Mouse (Mus musculus): Measurements from ENCODE around the gene Uggt1. TPM values are rescaled to one million over a fixed set of nuclear protein-coding genes. Genes with fewer than 3 reads are reported as not detected.

The Uggt1 gene
- polyA plus RNA-seq, 1 experiment from 2014 or later: 54.7 TPM

- Histone ChIP-seq H3K9ac (no peak overlapping the region), H3K9me3 (no peaks in the 10 kb centered on the region), H3K27me3 (peaks cover 28% of the 10 kb centered on the region), H3K27ac (no peak overlapping the region), H3K36me3 (no peaks in the 10 kb centered on the region), H3K4me2 (replicated peaks) (no peak overlapping the region), H3K4me1 (no peaks in the 10 kb centered on the region; the same call in 1 of the 2 replicates), H3K4me3 (no peak overlapping the region)
- WGBS: 57% methylated on average over 3 of the region's 3 CpGs
- no peak for ATAC-seq (ENCODE audit: insufficient number of reproducible peaks, insufficient read depth, low FRiP score, low TSS enrichment)
These were observed 26.1 kb upstream of the Uggt1 start for GRCm38 (mm10) chr1:36270666-36271065.

- 40% methylated on average over 54 of the region's 54 CpGs for WGBS
- H3K36me3 ChIP-seq: no peaks in the 10 kb centered on the region
- ATAC-seq (ENCODE audit: insufficient number of reproducible peaks, insufficient read depth, low FRiP score, low TSS enrichment): no peak
- H3K27ac ChIP-seq: no peak overlapping the region
- H3K4me3 ChIP-seq: peak overlapping the region; percentile 17; the same call in 1 of the 2 replicates
- H3K9ac ChIP-seq: no peak overlapping the region
- H3K9me3 ChIP-seq: no peaks in the 10 kb centered on the region
- peaks cover 28% of the 10 kb centered on the region for H3K27me3 ChIP-seq
- no peaks in the 10 kb centered on the region; the same call in 1 of the 2 replicates for H3K4me1 ChIP-seq
- peak overlapping the region; percentile 41 for H3K4me2 ChIP-seq (replicated peaks)
These were observed 24.7 kb upstream of the Uggt1 start for GRCm38 (mm10) chr1:36269121-36269795.

- Histone ChIP-seq H3K4me2 (replicated peaks) (no peak overlapping the region), H3K9ac (no peak overlapping the region), H3K9me3 (no peaks in the 10 kb centered on the region), H3K27ac (no peak overlapping the region), H3K27me3 (peaks cover 28% of the 10 kb centered on the region), H3K4me3 (no peak overlapping the region), H3K36me3 (no peaks in the 10 kb centered on the region), H3K4me1 (no peaks in the 10 kb centered on the region; the same call in 1 of the 2 replicates)
- WGBS: 94% methylated on average over 3 of the region's 3 CpGs
- no peak for ATAC-seq (ENCODE audit: insufficient number of reproducible peaks, insufficient read depth, low FRiP score, low TSS enrichment)
These were observed 23.1 kb upstream of the Uggt1 start for GRCm38 (mm10) chr1:36267595-36267994.

GRCm38 (mm10) chr1:36266293-36266692, 21.8 kb upstream of the Uggt1 start:
- Histone ChIP-seq H3K4me1 (no peaks in the 10 kb centered on the region; the same call in 1 of the 2 replicates), H3K9ac (no peak overlapping the region), H3K9me3 (no peaks in the 10 kb centered on the region), H3K27me3 (peaks cover 25% of the 10 kb centered on the region), H3K4me2 (replicated peaks) (no peak overlapping the region), H3K27ac (no peak overlapping the region), H3K36me3 (no peaks in the 10 kb centered on the region), H3K4me3 (no peak overlapping the region)
- ATAC-seq (ENCODE audit: insufficient number of reproducible peaks, insufficient read depth, low FRiP score, low TSS enrichment): no peak
- 83% methylated on average over 6 of the region's 6 CpGs for WGBS

GRCm38 (mm10) chr1:36263833-36264488, 19.4 kb upstream of the Uggt1 start:
- Histone ChIP-seq H3K36me3 (no peaks in the 10 kb centered on the region), H3K4me3 (no peak overlapping the region), H3K27ac (no peak overlapping the region), H3K4me2 (replicated peaks) (no peak overlapping the region), H3K27me3 (peaks cover 9% of the 10 kb centered on the region), H3K9ac (no peak overlapping the region), H3K4me1 (no peaks in the 10 kb centered on the region), H3K9me3 (no peaks in the 10 kb centered on the region)
- no peak for ATAC-seq (ENCODE audit: insufficient number of reproducible peaks, insufficient read depth, low FRiP score, low TSS enrichment)
- WGBS: 61% methylated on average over 13 of the region's 13 CpGs

- H3K4me1 ChIP-seq: no peaks in the 10 kb centered on the region
- no peak overlapping the region for H3K9ac ChIP-seq
- no peak overlapping the region for H3K27ac ChIP-seq
- peaks cover 3% of the 10 kb centered on the region; the same call in 1 of the 2 replicates for H3K27me3 ChIP-seq
- 83% methylated on average over 19 of the region's 19 CpGs for WGBS
- no peak for ATAC-seq (ENCODE audit: insufficient number of reproducible peaks, insufficient read depth, low FRiP score, low TSS enrichment)
- no peaks in the 10 kb centered on the region for H3K36me3 ChIP-seq
- H3K9me3 ChIP-seq: 0 out of 2 replicates have a peak, but pooled peaks cover 3% of the 10 kb centered on the region
- H3K4me2 ChIP-seq (replicated peaks): no peak overlapping the region
- no peak overlapping the region for H3K4me3 ChIP-seq
These were observed 17.4 kb upstream of the Uggt1 start for GRCm38 (mm10) chr1:36261708-36262504.

DNA sequence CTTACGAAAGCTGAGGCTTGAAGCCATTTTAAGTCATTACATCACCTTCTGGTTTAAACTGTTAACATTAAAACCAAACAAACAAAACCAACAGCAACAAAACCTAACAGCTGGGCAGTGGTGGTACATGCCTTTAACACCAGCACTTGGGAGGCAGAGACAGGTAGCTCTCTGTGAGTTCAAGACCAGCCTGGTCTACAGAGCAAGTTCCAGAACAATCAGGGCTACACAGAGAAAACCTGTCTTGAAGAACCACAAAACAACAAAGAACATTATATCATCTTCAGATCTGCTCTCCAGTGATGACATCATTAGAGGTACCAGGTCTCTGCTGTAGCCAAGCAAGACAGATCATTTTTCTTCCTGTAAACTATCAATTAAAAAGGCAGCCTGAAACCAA, 15.9 kb upstream of the Uggt1 start:
- H3K4me2 ChIP-seq (replicated peaks): no peak overlapping the region
- no peak overlapping the region for H3K9ac ChIP-seq
- H3K27ac ChIP-seq: no peak overlapping the region
- H3K27me3 ChIP-seq: peaks cover 9% of the 10 kb centered on the region
- H3K4me1 ChIP-seq: no peaks in the 10 kb centered on the region
- H3K4me3 ChIP-seq: no peak overlapping the region
- 89% methylated on average over 1 of the region's 1 CpGs for WGBS
- no peaks in the 10 kb centered on the region for H3K36me3 ChIP-seq
- ATAC-seq (ENCODE audit: insufficient number of reproducible peaks, insufficient read depth, low FRiP score, low TSS enrichment): no peak
- 0 out of 2 replicates have a peak, but pooled peaks cover 9% of the 10 kb centered on the region for H3K9me3 ChIP-seq

DNA sequence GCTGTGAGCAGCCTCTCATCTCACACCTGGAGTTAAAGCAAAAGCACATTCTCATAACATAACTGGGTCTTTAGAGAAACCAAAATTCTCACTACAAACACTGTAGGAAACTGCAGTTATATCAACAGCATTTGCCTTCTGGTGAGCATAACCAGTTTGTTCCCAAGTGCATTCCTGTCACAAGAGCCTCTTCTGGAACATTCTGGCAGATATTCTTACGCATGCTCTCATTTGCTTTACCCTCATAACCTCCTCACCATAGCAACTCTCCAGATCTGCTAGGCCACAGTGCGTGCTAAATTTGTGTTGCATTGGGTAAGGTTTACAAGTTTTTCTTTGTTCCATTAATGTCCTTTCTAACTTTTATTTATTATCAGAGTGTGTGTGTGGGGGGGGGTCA, 14.8 kb upstream of the Uggt1 start:
- H3K9ac ChIP-seq: no peak overlapping the region
- peaks cover 18% of the 10 kb centered on the region for H3K27me3 ChIP-seq
- no peaks in the 10 kb centered on the region for H3K36me3 ChIP-seq
- 97% methylated on average over 2 of the region's 2 CpGs for WGBS
- no peak overlapping the region for H3K4me3 ChIP-seq
- no peak overlapping the region for H3K4me2 ChIP-seq (replicated peaks)
- ATAC-seq (ENCODE audit: insufficient number of reproducible peaks, insufficient read depth, low FRiP score, low TSS enrichment): no peak
- 0 out of 2 replicates have a peak, but pooled peaks cover 9% of the 10 kb centered on the region for H3K9me3 ChIP-seq
- H3K27ac ChIP-seq: no peak overlapping the region
- no peaks in the 10 kb centered on the region for H3K4me1 ChIP-seq

DNA sequence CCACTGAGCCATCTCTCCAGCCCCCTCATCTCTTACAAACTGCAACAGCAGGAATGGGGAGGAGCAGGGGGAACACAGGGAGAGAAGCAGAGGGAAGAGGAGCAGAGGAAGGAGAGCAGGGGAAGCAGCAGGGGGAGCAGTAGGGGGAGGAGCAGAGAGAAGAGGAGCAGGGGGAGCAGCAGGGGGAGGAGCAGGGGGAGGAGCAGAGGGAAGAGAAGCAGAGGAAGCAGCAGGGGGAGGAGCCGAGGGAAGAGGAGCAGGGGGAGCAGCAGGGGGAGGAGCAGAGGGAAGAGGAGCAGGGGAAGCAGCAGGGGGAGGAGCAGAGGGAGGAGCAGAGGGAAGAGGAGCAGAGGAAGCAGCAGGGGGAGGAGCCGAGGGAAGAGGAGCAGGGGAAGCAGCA, 14.1 kb upstream of the Uggt1 start:
- Histone ChIP-seq H3K27ac (no peak overlapping the region), H3K9ac (no peak overlapping the region), H3K4me1 (no peaks in the 10 kb centered on the region), H3K4me2 (replicated peaks) (no peak overlapping the region), H3K9me3 (0 out of 2 replicates have a peak, but pooled peaks cover 9% of the 10 kb centered on the region), H3K27me3 (peaks cover 24% of the 10 kb centered on the region), H3K4me3 (no peak overlapping the region), H3K36me3 (no peaks in the 10 kb centered on the region)
- no peak for ATAC-seq (ENCODE audit: insufficient number of reproducible peaks, insufficient read depth, low FRiP score, low TSS enrichment)
- WGBS: 55% methylated on average over 2 of the region's 2 CpGs

- Histone ChIP-seq H3K9me3 (0 out of 2 replicates have a peak, but pooled peaks cover 9% of the 10 kb centered on the region), H3K4me2 (replicated peaks) (no peak overlapping the region), H3K9ac (no peak overlapping the region), H3K36me3 (no peaks in the 10 kb centered on the region), H3K27me3 (peaks cover 26% of the 10 kb centered on the region), H3K4me1 (no peaks in the 10 kb centered on the region), H3K27ac (no peak overlapping the region), H3K4me3 (no peak overlapping the region)
- no peak for ATAC-seq (ENCODE audit: insufficient number of reproducible peaks, insufficient read depth, low FRiP score, low TSS enrichment)
- WGBS: 90% methylated on average over 8 of the region's 8 CpGs
These were observed 12.8 kb upstream of the Uggt1 start for GRCm38 (mm10) chr1:36257276-36257675.

GRCm38 (mm10) chr1:36255871-36256640, 11.5 kb upstream of the Uggt1 start:
- no peaks in the 10 kb centered on the region for H3K4me1 ChIP-seq
- H3K27me3 ChIP-seq: peaks cover 26% of the 10 kb centered on the region
- ATAC-seq (ENCODE audit: insufficient number of reproducible peaks, insufficient read depth, low FRiP score, low TSS enrichment): no peak
- H3K27ac ChIP-seq: no peak overlapping the region
- H3K9ac ChIP-seq: no peak overlapping the region
- peak overlapping the region; percentile 19; the same call in 1 of the 2 replicates for H3K4me2 ChIP-seq (replicated peaks)
- H3K9me3 ChIP-seq: 0 out of 2 replicates have a peak, but pooled peaks cover 9% of the 10 kb centered on the region
- WGBS: 25% methylated on average over 20 of the region's 20 CpGs
- H3K36me3 ChIP-seq: no peaks in the 10 kb centered on the region
- H3K4me3 ChIP-seq: no peak overlapping the region

Data from embryonic facial prominence, embryonic 12.5 days (tissue).